Mouse (Mus musculus) brain, embryonic 14.5 days (tissue): ENCODE measurements at regions not wholly inside any gene's neighbourhood (a gene's known extent, or its start where the extent isn't known, plus 50 kb on each side); places are given as distances from the start of the nearest gene placed in this dataset.

ENCODE experiments used
- DNase-seq: peaks from one replicate; pipeline ENCODE4 v3.0.0-alpha.2; 2011; ENCODE audit warnings: low read depth
- CTCF ChIP-seq: fragments of 200-500 bp; IDR thresholded peaks from 2 replicates; pipeline ENCODE4 v1.5.1; 2012; ENCODE audit warnings: inconsistent platforms, mild to moderate bottlenecking, moderate library complexity, borderline replicate concordance; ENCODE audit not compliant: insufficient read depth, insufficient read length; ENCODE audit errors: extremely low read depth
- POLR2A ChIP-seq: fragments of 200-500 bp; IDR thresholded peaks from 2 replicates; pipeline ENCODE4 v1.6.1; 2012; ENCODE audit warnings: mild to moderate bottlenecking, inconsistent platforms, borderline replicate concordance; ENCODE audit not compliant: poor library complexity, insufficient read depth, insufficient read length, severe bottlenecking; ENCODE audit errors: extremely low read depth

DNA sequence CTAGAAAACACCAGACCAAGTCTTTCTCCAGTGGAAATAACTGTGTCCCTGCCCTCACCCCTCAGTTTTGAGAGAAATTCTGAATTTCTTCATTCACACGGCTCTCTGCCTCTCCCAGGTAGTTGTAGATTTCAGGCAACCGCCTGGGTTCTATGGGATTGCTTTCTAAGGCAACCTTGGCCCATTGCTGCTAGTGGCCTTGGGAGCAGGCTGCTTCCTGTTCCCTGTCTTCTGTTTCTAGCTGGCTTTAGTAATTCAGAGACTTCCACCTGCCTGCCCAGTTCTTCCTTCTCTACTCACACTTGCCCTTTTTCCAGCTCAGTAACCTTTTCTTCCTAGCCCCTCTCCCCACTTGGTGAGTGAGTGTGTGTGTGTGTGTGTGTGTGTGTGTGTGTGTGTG, 187.1 kb downstream of the Abcc12 start:
- no peak for DNase-seq
- TF ChIP-seq POLR2A (no peak), CTCF (no peak)

- DNase-seq: peak; percentile 56
- TF ChIP-seq CTCF: no peak
- no peak for TF ChIP-seq POLR2A
These were observed 189.8 kb downstream of the Abcc12 start for GRCm38 (mm10) chr8:86390715-86391114.

GRCm38 (mm10) chr8:86389690-86390671, 190.5 kb downstream of the Abcc12 start:
- TF ChIP-seq POLR2A (no peak), CTCF (no peak)
- DNase-seq: peak; percentile 99

- peak; percentile 97 for DNase-seq
- TF ChIP-seq CTCF: no peak
- TF ChIP-seq POLR2A: no peak
These were observed 195.2 kb downstream of the Abcc12 start for GRCm38 (mm10) chr8:86385236-86385635.

GRCm38 (mm10) chr8:86381977-86382376, 198.5 kb downstream of the Abcc12 start:
- peak; percentile 73 for DNase-seq
- no peak for TF ChIP-seq POLR2A
- no peak for TF ChIP-seq CTCF

DNA sequence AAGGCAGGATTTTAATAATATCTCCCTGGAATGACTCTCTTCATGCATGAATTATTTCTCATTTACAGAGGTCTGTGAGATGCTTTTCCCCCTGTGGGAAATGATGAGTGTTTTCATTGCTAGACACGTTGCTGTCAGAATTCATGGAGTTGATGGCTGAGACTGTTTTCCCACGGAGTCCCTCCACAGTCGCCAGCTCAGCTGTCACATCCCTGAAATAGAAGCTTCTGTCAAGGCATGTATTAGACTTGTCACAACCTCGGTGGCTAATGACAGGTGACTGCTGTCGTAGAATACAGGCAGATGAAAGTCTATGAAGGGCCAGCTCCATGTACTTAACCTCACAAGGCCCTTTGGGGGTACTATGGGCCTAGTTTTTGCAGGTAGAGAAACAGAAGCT, 212.4 kb downstream of the Abcc12 start:
- peak; percentile 74 for DNase-seq
- TF ChIP-seq CTCF: no peak
- TF ChIP-seq POLR2A: no peak

DNA sequence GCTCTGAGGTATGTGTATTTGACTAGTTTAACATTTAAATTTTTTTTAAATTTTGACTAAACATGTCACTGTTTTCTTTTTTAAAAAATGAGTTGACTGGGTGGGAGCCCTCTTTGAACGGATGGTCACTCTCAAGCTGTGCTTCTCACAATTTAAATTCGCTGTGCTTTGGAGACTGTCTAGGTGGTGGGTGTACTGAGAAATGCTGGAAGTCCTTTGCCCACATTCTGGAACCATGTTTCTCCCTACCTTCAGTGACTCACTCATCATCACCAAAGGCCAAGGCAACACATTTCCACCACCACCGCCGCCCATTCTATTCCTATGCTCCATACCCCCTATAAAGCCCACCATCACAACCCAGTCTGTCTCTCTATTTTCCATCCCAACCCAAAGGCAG, 213.8 kb downstream of the Abcc12 start:
- TF ChIP-seq POLR2A: no peak
- no peak for TF ChIP-seq CTCF
- DNase-seq: no peak

DNA sequence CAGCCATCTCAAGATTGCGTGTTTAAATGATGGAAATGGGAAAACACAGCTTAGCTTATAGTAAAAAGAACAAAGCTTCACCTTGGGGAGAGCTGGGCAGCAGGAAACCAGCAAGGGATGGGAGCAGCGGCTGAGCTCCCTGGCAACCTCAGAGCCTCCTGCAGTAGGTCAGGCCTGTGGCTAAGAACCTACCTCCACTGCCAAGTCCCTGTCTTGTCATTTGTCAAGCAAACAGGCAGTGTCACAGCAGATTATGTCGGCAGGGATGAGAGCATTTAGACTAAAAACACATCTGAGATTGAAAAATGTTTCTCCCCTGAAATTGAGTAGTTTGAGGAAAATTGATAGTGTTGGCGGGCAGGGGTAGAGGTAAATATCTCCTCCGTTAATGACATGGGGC, 214.8 kb downstream of the Abcc12 start:
- TF ChIP-seq POLR2A (no peak), CTCF (no peak)
- no peak for DNase-seq

- peak; percentile 42; the same call in 1 of the 2 replicates for TF ChIP-seq CTCF
- no peak for TF ChIP-seq POLR2A
- no peak for DNase-seq
These were observed 215.6 kb downstream of the Abcc12 start for GRCm38 (mm10) chr8:86364898-86365297.

DNA sequence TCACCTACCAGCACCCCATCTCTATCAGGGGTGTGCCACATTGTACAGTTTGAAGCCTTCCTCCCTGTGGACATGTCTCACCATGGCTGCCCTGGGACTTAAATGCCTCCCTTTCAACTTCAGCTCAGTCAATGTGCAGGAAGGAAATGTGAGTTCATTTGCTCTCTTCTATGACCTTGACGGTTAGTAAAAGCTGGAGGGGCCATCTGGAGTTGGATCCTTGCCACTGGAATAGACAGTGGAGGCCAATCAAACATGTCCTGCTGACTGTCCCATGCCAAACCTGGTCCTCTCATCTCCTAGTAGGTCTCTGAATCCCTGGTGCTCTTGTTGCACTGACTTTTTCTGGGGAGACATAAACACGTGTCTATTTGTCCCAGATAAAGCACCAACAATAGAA, 220.2 kb downstream of the Abcc12 start:
- no peak for DNase-seq
- TF ChIP-seq POLR2A (no peak), CTCF (no peak)

DNA sequence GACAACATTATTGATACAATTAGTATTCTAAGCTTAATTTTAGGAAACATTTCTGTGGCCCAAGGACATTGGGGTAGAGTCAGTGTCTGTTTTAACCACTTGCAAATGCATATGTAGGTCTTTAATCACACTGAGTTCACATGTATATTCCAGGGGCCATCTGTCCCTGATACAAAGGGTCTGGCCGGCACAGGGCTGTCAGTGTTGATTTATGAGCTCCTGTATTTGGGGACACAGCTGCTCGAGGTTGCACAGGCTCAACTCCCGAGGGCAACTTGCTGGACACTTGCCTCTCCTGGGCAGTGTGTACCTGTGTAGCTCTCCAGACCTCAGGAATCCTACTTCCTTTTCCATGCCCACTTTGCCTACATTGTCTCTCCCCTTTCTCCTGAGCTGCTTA, 221.0 kb downstream of the Abcc12 start:
- TF ChIP-seq POLR2A (no peak), CTCF (no peak)
- DNase-seq: no peak

GRCm38 (mm10) chr8:86353816-86354215, 226.7 kb downstream of the Abcc12 start:
- TF ChIP-seq POLR2A (no peak), CTCF (no peak)
- DNase-seq: no peak
